Mouse (Mus musculus): ENCODE results near the gene Meox1. TPM values are rescaled to one million over a fixed set of nuclear protein-coding genes. Genes with fewer than 3 reads are reported as not detected.

Meox1 gene
- polyA plus RNA-seq, 1 experiment = not detected

DNA sequence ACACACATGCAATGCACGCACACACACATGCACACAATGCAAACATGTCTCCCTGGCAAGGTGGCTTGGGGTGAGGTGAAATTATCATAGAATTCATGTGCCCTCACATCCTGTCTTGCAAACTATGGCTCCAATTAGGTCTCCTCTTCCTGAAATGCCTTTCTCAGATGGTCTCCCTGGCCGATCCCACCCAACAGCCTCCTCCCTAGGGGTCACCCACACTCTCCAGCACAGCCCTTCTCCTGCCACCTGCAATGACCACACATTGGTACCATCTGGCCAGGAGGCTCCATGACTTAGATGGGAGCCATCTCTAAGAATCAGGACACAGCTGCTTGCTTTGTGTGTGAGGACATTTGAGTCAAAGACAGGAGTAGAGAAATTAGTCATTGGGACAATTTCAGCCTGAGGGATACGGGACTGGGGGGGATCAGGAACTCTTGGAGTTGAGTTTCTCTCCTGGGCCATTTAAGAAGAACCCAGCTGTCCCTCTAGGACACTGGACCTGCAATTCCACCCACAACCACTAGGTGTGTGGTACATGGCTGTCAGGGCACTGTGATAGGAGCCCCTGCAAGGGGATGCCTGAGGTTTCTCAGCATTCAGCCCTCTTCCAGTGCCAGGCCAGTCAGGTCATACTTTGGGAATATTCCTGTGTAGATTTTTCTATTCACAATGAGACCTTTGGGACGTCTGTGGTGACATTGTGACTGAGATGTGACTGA is 17.8 kb upstream of the Meox1 start:
- no peak for TF ChIP-seq GATA1 (IDR thresholded peaks at IDR 0.05; ENCODE audit: low read length)

DNA sequence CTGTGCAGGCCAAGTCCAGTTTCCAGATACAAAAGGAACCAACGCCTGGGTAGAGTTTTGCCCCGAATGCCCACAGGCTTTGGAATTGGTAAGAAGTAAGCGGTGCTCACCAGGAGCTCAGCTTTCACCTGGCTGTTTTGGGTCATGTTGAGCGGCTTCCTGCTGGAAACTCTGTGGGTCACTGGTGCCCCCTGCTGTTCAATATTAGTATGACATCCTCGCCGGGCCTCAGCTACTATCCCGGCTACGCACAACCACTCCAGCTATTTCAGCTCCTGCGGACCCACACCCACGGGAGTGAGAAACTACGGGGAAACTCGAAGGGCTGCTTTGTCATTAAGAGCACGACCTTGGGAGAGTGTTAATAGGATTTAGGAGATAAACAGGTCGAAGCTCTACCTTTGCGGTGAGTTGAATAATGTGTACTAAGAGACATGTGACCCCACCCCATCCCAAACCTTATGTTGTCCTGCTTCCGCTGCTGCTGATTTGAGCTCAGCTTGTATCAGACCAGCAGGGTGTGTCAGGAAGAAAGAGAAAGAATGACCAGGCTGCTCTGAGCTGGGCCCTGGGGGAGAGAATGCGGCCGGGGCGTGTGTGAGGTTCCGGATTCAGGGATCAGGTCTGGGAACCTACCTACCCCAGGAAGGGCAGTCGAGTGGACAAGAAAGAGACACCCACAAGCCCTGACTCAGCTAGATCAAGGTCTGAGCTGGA is 16.2 kb upstream of the Meox1 start:
- TF ChIP-seq GATA1 (IDR thresholded peaks at IDR 0.05; ENCODE audit: low read length) = no peak

DNA sequence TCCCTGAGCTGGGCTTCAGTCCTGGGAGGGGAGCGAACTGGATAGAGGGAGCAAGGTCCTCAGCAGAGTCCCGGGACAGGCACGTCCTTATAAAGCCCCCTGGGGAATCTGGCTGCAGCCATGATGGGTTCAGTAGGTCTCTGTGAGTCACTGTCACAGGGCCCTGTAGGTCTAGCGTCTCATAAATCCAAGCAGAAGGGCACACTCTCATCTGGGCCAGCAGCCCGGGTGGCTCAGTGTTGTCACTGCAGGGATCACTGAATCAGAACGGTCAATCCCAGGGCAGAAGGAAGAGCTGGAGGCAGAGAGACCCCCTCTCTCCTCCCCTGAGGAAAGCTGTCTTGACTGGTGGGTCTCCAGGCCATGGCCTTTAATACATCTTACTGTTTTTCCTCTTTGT is 14.6 kb upstream of the Meox1 start:
- TF ChIP-seq GATA1 (IDR thresholded peaks at IDR 0.05; ENCODE audit: low read length) = no peak

DNA sequence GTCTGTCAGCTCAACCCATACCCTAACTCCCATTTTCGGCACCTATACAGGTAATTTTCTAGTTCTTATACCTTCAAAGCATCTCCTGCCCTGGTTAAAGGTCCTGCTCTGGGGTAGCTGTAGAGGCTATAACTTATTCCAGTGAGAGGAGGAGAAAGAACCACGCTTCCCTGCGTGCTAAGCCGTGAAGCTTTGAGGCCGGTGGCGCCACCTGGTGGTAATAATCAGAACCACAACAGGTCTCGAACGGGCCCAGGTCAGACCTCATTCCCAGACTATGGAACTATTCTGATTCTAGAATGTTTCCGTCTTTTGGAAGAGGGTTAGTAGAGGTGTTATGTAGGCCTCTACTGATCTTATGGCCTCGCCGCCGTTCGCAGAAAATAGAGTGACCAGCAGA is 10.9 kb upstream of the Meox1 start:
- TF ChIP-seq GATA1 (IDR thresholded peaks at IDR 0.05; ENCODE audit: low read length) = no peak

DNA sequence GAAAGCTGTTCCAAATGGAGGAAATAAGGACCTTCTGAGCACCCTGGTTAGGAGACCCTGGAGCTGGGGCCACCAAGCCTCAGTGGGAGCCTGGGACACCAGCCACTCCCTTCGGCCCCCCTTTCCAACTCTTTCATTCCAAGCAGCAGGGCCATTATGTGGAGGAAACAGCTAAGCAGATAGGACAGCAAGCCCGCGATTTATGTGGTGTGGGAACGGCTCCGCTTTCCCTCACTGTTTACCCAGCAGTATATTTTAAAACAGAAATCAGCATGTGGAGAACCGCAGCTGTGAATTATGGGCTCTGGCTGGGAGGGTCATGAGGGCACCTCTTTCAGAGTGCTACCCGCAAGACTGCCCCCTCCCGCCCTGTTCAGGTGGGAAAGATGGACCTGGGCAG is 7.1 kb upstream of the Meox1 start:
- no peak for TF ChIP-seq GATA1 (IDR thresholded peaks at IDR 0.05; ENCODE audit: low read length)

DNA sequence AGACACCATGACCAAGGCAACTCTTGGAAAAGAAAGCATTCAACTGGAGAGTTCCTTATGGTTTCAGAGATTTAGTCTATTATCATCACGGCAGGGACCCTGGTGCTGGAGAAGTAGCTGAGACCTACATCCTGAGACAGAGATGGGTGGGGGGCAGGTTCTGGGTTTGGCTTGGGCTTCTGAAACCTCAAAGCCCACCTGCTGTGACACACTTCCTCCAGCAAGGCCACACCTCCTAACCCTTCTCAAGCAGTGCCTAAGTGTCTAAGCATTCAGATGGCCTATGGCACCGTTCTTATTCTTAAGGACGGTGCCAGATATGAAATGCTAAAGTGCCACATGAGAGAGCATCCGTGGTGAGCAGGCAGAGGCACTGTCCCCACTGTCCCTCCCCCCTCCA is 4.2 kb upstream of the Meox1 start:
- no peak for TF ChIP-seq GATA1 (IDR thresholded peaks at IDR 0.05; ENCODE audit: low read length)

DNA sequence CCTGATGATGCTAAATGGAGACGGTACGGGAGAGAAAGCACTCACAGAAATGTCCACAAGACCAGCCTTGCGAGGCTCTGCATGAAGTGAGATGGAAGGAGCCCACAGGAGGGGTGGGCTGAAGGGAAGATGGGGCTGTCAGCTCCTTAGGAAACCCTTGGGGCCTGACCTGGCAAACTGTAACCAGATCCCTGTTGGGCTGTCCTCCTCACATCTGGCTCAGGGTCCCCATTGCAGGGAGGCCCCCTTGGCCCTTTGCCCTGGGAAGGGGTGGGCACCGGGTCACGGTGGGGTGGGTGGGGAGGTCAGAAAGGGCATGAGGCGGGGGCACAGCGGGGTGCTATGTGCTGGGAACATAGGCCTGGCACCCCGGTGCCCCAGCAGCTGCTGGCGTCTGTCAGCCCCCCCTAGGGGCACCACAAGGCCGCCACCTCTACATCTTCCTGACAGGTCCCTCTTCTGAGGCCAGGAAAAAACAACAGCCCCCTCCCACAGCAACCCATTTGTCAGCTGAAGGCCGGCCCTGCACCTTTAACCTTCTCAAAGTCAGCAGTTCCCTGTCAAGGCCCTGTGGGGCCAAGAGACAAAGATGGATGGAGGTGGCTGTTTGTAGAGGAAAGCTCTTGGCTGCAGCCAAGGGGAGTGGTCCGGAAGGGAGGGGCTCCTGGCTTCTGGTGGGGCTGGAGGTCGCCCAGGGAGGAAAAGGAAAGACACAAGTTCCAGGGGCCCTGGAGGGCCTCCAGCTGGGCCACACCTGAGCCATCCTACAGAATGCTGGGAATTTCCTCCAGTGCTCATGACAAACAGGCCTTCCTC is 2.6 kb upstream of the Meox1 start:
- TF ChIP-seq GATA1 (IDR thresholded peaks at IDR 0.05; ENCODE audit: low read length) = no peak

DNA sequence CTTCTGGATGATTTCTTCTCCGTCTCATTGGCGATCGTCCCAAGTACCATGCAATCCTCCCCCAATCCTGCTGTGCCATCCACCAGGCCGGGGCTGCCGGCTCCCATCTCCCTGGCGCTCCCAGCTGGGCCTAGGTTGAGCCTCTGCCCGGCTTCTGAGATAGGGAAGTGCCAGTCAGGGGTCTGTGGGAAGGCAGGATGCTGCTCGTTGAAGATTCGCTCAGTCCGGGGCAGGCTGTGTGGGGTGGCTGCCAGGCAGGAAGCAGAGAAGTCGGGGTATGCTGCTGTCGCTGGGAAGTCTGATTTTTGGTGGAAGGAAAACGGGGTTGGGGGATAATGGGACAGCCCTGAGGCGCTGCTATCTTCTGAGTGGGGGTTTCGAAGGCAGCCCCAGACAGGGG is 614 bp downstream of the Meox1 start:
- TF ChIP-seq GATA1 (IDR thresholded peaks at IDR 0.05; ENCODE audit: low read length) = no peak

DNA sequence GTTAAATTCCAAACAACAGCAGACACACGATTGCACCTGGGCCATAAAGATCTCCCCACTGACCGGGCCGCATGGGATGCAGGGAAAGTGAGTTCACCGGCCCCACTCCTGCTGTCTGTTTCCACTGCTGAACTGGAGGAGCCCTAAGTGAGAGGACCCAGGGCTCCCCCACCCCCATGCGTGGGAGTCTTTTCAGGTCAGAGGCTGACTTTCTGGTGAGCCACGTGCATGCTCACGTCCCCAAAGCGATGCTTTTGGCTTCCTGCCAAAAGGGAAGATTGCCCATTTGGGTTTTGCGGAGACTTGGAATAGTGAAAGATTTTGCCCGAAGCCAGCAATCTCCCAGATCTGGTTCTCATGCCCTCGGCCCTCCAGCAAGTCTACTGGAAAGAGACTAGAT is 2.7 kb downstream of the Meox1 start:
- no peak for TF ChIP-seq GATA1 (IDR thresholded peaks at IDR 0.05; ENCODE audit: low read length)

DNA sequence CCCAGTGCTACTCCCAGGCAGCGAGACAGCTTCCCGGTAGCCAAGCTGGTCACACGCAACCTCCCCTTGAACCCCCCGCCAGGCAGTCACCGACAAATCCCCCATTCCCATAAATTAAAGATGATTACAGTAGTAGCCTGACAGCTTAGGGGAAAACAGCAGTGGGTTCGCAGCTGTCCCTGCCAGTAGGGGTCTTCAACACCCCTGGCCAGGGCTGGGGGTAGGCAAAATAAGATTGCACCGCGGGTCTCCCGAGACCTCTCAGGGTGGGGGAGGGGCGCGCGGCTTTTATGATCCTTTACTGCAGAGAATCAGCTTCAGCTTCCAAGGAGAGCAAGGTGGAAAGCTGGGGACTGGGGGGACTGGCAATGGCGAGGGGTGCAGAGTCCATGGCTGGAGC is 4.4 kb downstream of the Meox1 start:
- TF ChIP-seq GATA1 (IDR thresholded peaks at IDR 0.05; ENCODE audit: low read length) = no peak

DNA sequence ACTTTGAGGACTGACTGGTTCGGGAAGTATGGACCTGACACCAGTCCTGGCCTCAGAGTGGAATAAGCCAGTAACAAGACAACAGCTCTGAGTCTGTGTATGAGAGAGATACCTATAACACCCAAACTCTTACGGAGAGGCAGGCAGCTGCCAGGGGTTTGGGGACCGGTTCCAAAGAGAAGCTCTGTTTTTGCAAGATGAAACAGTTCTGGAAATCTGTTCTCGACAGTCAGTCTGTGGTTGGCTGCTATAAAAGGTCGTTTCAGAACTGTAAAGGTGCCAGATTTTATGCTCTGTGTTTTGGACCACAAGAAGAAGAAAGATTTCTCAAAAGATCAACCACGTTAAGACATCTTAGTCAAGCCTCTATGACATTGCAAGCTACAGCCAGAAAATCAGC is 5.4 kb downstream of the Meox1 start:
- no peak for TF ChIP-seq GATA1 (IDR thresholded peaks at IDR 0.05; ENCODE audit: low read length)

DNA sequence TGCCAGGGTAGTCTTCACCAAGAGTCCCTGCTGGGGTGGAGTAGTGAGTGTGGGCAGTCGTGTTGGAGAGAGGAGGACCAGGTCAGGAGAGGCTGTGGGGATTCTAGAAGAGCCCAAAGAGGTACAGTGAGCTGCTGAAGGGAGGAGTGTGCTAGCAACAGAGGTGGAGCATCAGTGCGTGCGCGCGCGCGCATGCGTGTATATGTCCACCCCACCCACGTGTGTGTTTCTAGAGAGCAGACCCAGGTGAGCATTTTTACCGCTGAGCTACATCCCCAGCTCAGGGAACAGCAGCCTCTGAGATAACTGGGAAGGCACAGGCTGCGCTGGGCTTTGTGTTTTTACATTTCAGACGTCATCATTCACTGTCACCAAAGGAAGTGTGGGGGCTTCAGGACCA is 7.7 kb downstream of the Meox1 start:
- no peak for TF ChIP-seq GATA1 (IDR thresholded peaks at IDR 0.05; ENCODE audit: low read length)

DNA sequence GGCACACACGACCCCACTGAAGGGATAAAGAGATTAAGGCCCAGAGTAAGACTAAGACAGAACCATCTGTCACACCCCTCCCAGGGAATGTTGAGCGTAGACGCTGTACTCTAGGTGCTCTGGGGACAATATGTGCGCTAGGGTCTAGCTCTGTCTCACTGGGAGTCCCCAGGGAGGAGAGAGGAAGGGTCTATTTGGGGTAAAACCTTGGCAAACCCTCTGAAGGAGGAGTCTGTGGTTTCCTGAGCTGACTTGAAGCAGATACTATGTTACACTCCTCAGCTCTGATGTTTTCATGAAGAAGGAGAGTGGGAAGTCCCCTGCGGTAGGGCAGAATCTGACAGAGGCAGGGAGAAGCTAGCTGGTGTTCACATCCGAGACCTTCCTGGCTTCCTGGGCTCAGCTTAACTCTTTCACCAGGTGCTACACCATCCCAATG is 8.3 kb downstream of the Meox1 start:
- TF ChIP-seq GATA1 (IDR thresholded peaks at IDR 0.05; ENCODE audit: low read length) = no peak

DNA sequence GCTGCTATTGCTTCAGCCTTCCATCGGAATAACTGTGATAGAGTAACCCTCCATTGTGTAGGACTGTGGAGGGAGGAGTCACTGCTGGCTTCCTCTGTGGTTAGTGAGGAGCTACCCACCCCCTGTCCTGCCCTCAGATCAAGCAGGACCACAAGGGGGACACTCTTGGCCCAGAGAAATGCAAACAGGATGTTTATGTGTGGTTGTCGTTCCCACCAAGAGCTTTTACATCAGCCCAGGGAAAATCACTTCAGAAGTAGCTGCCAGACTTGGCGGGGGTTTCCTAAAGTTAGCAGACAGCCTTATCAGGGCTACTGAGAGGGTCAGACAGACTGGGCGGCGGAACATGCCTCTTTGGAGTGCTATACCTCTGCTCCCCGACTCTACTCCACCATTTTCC is 8.9 kb downstream of the Meox1 start:
- TF ChIP-seq GATA1 (IDR thresholded peaks at IDR 0.05; ENCODE audit: low read length) = no peak

DNA sequence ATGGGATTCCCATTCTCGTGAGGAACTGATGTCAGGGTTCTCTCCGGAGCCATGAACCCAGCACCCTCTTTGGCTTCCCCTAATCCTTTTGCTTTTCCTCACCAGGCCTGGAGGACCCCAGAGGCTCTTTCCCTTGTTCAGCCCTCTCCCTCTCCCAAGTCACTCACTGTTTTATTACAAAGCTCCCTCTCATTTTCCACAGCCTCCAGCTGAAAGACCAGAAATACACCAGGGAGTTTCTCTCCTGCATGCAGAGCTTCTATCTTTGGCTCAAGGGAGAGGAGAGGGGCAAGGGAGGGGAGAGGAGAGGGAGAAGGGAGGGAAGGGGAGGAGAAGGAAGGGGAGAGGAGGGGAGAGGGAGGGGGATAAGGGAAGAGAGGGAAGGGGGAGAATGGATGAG is 10.3 kb downstream of the Meox1 start:
- no peak for TF ChIP-seq GATA1 (IDR thresholded peaks at IDR 0.05; ENCODE audit: low read length)
